In the genomic region with DNA sequence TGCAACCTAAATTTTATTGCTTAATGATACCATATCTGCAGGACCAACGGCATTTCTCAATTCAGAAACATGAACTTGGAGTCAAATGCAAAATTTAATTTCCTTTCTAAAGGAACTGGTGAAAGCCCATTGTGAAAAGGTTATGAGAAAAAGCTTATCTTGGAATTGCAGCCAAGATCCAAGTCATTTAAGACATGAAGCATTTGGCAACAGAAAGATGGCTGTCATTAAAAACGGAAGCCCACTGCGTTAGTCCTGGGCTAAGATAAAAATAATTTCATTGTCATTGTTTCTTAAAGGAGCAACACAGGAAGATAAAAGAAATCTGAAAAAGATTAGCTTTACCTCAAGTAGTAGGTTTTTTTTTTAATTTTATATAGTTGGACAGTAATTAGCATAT, we compare ENCODE assay signal across 25 mouse cellular contexts.
DNase-seq lines count a peak whose midpoint lies in the region; ATAC-seq and TF ChIP-seq lines count a peak whose summit lies in the region.
"Had no signal": no experiment of that assay in that cellular context is flagged by ENCODE, and none has a peak within 500 bp of the region (broad histone marks: within the 10 kb centered on the region; RNA-seq: fewer than 3 reads in every experiment).

No protein-coding gene starts in this region.

- no peak overlapping the region for H3K4me3 ChIP-seq in heart, embryonic 10.5 days
- no peak overlapping the region for H3K4me3 ChIP-seq in kidney, postnatal 0 days (replicated peaks; ENCODE audit: low read depth, low read length)
- H3K4me3 ChIP-seq: embryonic facial prominence, embryonic 12.5 days; embryonic facial prominence, embryonic 15.5 days; heart, embryonic 15.5 days had no signal

- no peak for ATAC-seq in kidney, postnatal 0 days (replicated peaks; ENCODE audit: low FRiP score, low read depth)
- ATAC-seq: CD4-positive, CD25-positive, alpha-beta regulatory T cell, adult 4 months; forebrain, embryonic 14.5 days; forebrain, postnatal 0 days; hindbrain, postnatal 0 days; inflammation-experienced regulatory T-cells, adult 6 months; intestine, embryonic 16.5 days had no signal

- peaks cover 9% of the 10 kb centered on the region for H3K4me1 ChIP-seq in heart, embryonic 10.5 days
- no peaks in the 10 kb centered on the region for H3K4me1 ChIP-seq in kidney, postnatal 0 days (replicated peaks; ENCODE audit: insufficient read depth, low read length)

- no peak overlapping the region for H3K9ac ChIP-seq in kidney, postnatal 0 days (ENCODE audit: low read depth, low read length)
- H3K9ac ChIP-seq: embryonic facial prominence, embryonic 12.5 days; embryonic facial prominence, embryonic 15.5 days; forebrain, postnatal 0 days; heart, embryonic 15.5 days; hindbrain, embryonic 14.5 days had no signal

- intact Hi-C loops in heart, postnatal 25 days (cut with DNase I): loop anchor here (5.0 kb wide), 3 partner anchors 54 to 211 kb away; no protein-coding TSS in a partner anchor

- DNase-seq in heart, adult 18-20 months: peak; percentile 24 to 55
- no peak for DNase-seq in heart, postnatal 25 days (ENCODE audit: low spot score)
- peak; percentile 55 to 71 for DNase-seq in heart, adult 9 months (ENCODE audit: low spot score in 2 of 2)
- DNase-seq in heart, embryonic 10.5 days (ENCODE audit: low spot score): no peak
- peak; percentile 26 for DNase-seq in kidney, postnatal 0 days (ENCODE audit: low spot score)
- no peak for DNase-seq in kidney, postnatal 36 days
- DNase-seq: adrenal gland, adult 2 months; adrenal gland, postnatal 14 days; cerebellum, adult 11 months; cerebellum, adult 2 months; cerebellum, adult 9-11 months; cerebellum, postnatal 25 days; forebrain, postnatal 0 days; gastrocnemius, postnatal 36 days; heart, postnatal 14 days; kidney, adult 18-20 months had no signal

- no peaks in the 10 kb centered on the region for H3K36me3 ChIP-seq in heart, embryonic 10.5 days
- H3K36me3 ChIP-seq in kidney, postnatal 0 days (ENCODE audit: insufficient read depth, low read length): no peaks in the 10 kb centered on the region
- H3K36me3 ChIP-seq: embryonic facial prominence, embryonic 12.5 days; embryonic facial prominence, embryonic 15.5 days; heart, embryonic 15.5 days had no signal

- WGBS in heart, embryonic 10.5 days: 87% methylated on average over 3 of the region's 3 CpGs
- 53% methylated on average over 3 of the region's 3 CpGs for WGBS in kidney, postnatal 0 days

- H3K27ac ChIP-seq in heart, embryonic 10.5 days: no peak overlapping the region
- no peak overlapping the region for H3K27ac ChIP-seq in kidney, postnatal 0 days
- H3K27ac ChIP-seq: embryonic facial prominence, embryonic 12.5 days; embryonic facial prominence, embryonic 15.5 days; hindbrain, embryonic 14.5 days; hindbrain, postnatal 0 days had no signal

- no peak for TF ChIP-seq CTCF in kidney, postnatal 0 days (IDR thresholded peaks at IDR 0.05; ENCODE audit: low read depth)

- H3K9me3 ChIP-seq in heart, embryonic 10.5 days: no peaks in the 10 kb centered on the region
- no peaks in the 10 kb centered on the region for H3K9me3 ChIP-seq in kidney, postnatal 0 days (replicated peaks; ENCODE audit: low read length)
- H3K9me3 ChIP-seq: embryonic facial prominence, embryonic 12.5 days; embryonic facial prominence, embryonic 15.5 days; heart, embryonic 15.5 days had no signal

- H3K27me3 ChIP-seq in heart, embryonic 10.5 days (ENCODE audit: insufficient read depth, poor library complexity, severe bottlenecking): no peaks in the 10 kb centered on the region
- no peaks in the 10 kb centered on the region for H3K27me3 ChIP-seq in kidney, postnatal 0 days (ENCODE audit: insufficient read depth, low read length)
- H3K27me3 ChIP-seq: embryonic facial prominence, embryonic 12.5 days; embryonic facial prominence, embryonic 15.5 days; heart, embryonic 15.5 days had no signal

- H3K4me2 ChIP-seq in kidney, postnatal 0 days (ENCODE audit: low read length): no peak overlapping the region
- H3K4me2 ChIP-seq: embryonic facial prominence, embryonic 12.5 days; embryonic facial prominence, embryonic 15.5 days; heart, embryonic 15.5 days; hindbrain, embryonic 14.5 days had no signal

Comparison
In these comparisons a context has a peak if more than half of its experiments do, and no peak if none do; other contexts are left out.
1. DNase-seq: peak in heart, adult 18-20 months (2 of 2), heart, adult 9 months (2 of 2) and kidney, postnatal 0 days (single experiment); none in heart, postnatal 25 days (single experiment), heart, embryonic 10.5 days (single experiment) and kidney, postnatal 36 days (0 of 2).